Mouse (Mus musculus) ovary, postnatal 10 days (tissue): Measurements from ENCODE around the gene Lacc1.

ENCODE experiments used
- DNase-seq: peaks from one replicate; pipeline ENCODE4 v3.0.0; 2022; ENCODE audit warnings: low spot score

Lacc1 gene

GRCm38 (mm10) chr14:76979569-76979968, 57.1 kb downstream of the Lacc1 start:
- no peak for DNase-seq
